Mouse (Mus musculus) ovary, postnatal 10 days (tissue): ENCODE data around the gene Tpm4.

Experiments
- DNase-seq: peaks from one replicate; pipeline ENCODE4 v3.0.0; 2022; ENCODE audit warnings: low spot score

The Tpm4 gene

DNA sequence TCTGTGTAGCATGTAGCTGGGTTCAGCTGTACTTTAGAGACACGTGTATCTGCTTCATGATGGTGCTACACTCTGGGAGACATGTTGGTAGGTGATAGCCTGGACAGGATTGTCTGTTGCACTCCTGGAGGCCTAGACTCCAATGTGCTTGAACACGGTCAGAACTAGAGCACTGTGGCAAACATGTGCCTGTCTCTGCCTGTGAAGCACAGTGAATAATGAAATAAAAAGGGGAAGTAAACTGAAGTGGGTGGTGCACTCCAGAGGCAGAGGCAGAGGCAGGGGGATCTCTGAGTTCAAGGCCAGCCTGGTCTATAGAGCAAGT, 55.4 kb downstream of the Tpm4 start:
- DNase-seq = no peak

DNA sequence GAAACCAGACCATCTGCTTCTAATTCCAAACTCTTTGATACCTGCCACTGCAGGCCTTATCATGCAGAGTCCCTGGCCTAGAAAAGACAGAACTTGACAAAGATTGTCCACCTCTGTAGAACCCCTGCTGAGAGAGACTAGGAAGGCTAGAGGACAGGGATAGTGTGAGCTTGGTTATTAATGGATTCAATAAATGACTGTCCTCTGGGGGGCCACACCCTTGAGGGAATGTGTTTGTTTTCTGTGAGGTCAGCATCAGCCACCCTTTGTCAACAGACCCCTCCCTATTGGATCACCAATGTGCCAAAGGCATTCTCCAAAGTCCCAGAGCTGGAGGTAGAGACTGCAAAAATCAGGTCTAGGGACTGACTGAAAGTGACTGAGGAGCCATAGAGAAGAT, 57.3 kb downstream of the Tpm4 start:
- no peak for DNase-seq

DNA sequence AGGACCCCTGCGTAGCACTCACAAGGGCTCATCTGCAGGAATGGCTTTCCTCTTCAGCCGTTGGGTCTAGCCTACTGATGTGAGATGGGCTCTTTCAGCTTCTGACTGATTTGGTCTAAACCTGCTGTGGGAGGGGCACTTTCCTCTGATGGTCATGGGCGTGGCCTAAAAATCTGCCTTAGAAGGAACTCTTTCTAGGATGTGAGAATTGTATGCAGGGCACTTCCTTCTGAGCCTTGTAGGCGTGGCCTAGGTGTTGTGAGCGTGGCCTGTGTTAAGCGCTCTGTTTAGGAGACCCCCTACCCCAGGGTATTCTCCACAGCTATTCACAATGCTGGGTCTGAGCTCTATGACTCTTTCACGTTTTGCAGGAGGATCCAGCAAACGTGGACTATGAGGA, 63.2 kb downstream of the Tpm4 start:
- no peak for DNase-seq
